Mouse (Mus musculus) olfactory bulb, adult 2 months (tissue): ENCODE results near the gene H2afb1. TPM values are rescaled to one million over a fixed set of nuclear protein-coding genes. Genes with fewer than 3 reads are reported as not detected.
"Not testable (repeated sequence)": the region's sequence is repeated elsewhere in the genome, so short reads cannot be mapped to it uniquely, and the experiment has no call there.

Source experiments
- H3K27ac ChIP-seq: fragments of 200-500 bp; 2 replicates; pipeline ENCODE4 v1.5.1; 2012; ENCODE audit warnings: low read depth, low read length; ENCODE audit not compliant: insufficient read depth
- H3K4me1 ChIP-seq: fragments of 200-500 bp; 2 replicates; pipeline ENCODE4 v1.6.1; 2012; ENCODE audit warnings: low read length; ENCODE audit not compliant: control insufficient read depth, insufficient read depth
- H3K4me3 ChIP-seq: fragments of 200-500 bp; 2 replicates; pipeline ENCODE4 v1.5.1; 2012; ENCODE audit warnings: mild to moderate bottlenecking, low read depth, low read length, moderate library complexity; ENCODE audit not compliant: insufficient read depth
- CTCF ChIP-seq: fragments of 200-500 bp; IDR thresholded peaks from 2 replicates; pipeline ENCODE4 v1.5.1; 2012; ENCODE audit warnings: low read depth, mild to moderate bottlenecking, low read length, moderate library complexity; ENCODE audit not compliant: insufficient read depth
- POLR2A ChIP-seq: fragments of 200-500 bp; IDR thresholded peaks from 2 replicates; pipeline ENCODE4 v1.6.1; 2012; ENCODE audit warnings: mild to moderate bottlenecking, low read depth, low read length, moderate library complexity; ENCODE audit not compliant: insufficient read depth
- WGBS: fragments of 180-500 bp; shearing (Covaris S2); methylation state at CpG from one replicate; pipeline ENCODE4 v1.1.7; 2018; 5-methylcytosine and 5-hydroxymethylcytosine counted together
- polyA plus RNA-seq: library from polyadenylated mRNA; stranded (reverse); fragments of >200 nt; gene quantifications from 2 replicates; pipeline ENCODE4 v1.2.4, GENCODE M21; 2012; ENCODE audit warnings: low replicate concordance; ENCODE audit not compliant: missing spikeins, insufficient read depth, insufficient read length

The H2afb1 gene
- not detected in 2 replicates for polyA plus RNA-seq

- H3K4me3 ChIP-seq, H3K4me1 ChIP-seq, H3K27ac ChIP-seq: not testable (repeated sequence)
- 95% methylated on average over 8 of the region's 8 CpGs for WGBS
Measured at GRCm38 (mm10) chrX:117014457-117014856, at the start of gene H2afb1. Gene H2afb1, plus strand, starts transcription at chrX:117014757.

- TF ChIP-seq CTCF: no peak
- no peak for TF ChIP-seq POLR2A
- H3K4me3 ChIP-seq: no peak overlapping the region
- H3K27ac ChIP-seq: no peak overlapping the region
- WGBS: 76% methylated on average over 2 of the region's 2 CpGs
- H3K4me1 ChIP-seq: no peaks in the 10 kb centered on the region
Measured at GRCm38 (mm10) chrX:117036085-117036484, 21.5 kb downstream of the H2afb1 start.
